Mouse (Mus musculus) G1E (cell line): ENCODE results near the gene Jade1.

ENCODE experiments used
- CTCF ChIP-seq: IDR thresholded peaks from 2 replicates; pipeline ENCODE4 v1.5.1; 2012; ENCODE audit warnings: low read depth, low read length, inconsistent platforms, mixed read lengths
- GATA1 ChIP-seq: IDR thresholded peaks from 2 replicates; pipeline ENCODE4 v1.6.1; 2012; ENCODE audit warnings: borderline replicate concordance, low read length, inconsistent platforms, mixed read lengths
- GATA2 ChIP-seq: IDR thresholded peaks from 2 replicates; pipeline ENCODE4 v1.6.1; 2012; ENCODE audit warnings: low read depth, low read length, inconsistent platforms, borderline replicate concordance
- POLR2AphosphoS5 ChIP-seq: IDR thresholded peaks from 2 replicates; pipeline ENCODE4 v1.6.1; 2012; ENCODE audit warnings: low read depth, low read length, inconsistent platforms; ENCODE audit not compliant: insufficient replicate concordance
- TAL1 ChIP-seq: conservative IDR thresholded peaks from 2 replicates; pipeline ENCODE4 v1.6.1; 2012; ENCODE audit warnings: low read depth, low read length, inconsistent platforms, mixed read lengths

GRCm38 (mm10) chr3:41599226-41599625 is 43.7 kb downstream of the Jade1 start:
- TF ChIP-seq CTCF = no peak
- TF ChIP-seq POLR2AphosphoS5 = no peak
- no peak for TF ChIP-seq TAL1
- TF ChIP-seq GATA1 = no peak
- TF ChIP-seq GATA2 = no peak
